Mouse (Mus musculus): Measurements from ENCODE around the gene Tead2. TPM values are rescaled to one million over a fixed set of nuclear protein-coding genes. Genes with fewer than 3 reads are reported as not detected.
"Not testable (repeated sequence)": the region's sequence is repeated elsewhere in the genome, so short reads cannot be mapped to it uniquely, and the experiment has no call there.

The Tead2 gene
- 29.1 and 29.2 TPM in 2 replicates for polyA plus RNA-seq (2012; rRNA removed)

DNA sequence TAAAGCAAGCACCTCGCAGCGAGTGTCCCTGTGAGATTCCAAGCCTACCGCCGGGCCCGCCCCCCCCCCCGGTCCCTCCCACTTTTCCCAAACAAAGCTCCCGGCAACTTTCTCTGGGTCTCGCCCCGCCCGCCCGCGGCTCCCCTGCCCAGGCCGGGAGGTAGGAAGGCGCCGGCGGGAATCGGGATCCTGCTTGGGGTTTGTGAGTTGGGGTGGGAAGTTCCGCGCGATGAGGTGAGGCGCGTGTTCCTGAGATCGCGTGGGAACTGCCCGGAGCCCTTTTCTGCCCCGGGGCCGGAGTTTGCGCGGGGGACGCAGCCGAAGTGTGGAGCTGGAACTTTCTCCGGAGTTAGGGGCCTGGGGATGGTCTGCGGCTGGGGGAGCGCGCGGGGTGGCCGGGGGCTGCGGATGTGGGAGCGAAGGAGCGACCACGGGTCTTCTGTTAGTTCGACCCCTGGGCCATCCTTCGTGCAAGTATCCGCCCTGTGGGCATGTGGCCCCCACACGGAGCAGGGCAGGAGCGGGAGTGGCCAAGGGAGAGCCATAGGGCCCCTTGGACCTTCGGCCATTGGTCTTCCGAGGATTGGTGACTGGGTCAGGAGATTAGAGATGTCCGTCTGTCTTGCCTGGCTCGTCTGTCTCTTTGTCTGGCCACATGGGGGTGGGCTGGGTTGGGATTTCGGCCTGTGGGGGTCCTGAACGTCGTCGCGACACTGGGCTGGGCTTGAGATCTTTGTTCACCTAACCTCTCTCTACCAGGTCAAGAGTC is at the start of gene Tead2:
TSS of gene Tead2 (plus strand) at position 81 of the 769 bp plus-strand sequence.
- no peak for DNase-seq (ENCODE audit: low spot score)

DNA sequence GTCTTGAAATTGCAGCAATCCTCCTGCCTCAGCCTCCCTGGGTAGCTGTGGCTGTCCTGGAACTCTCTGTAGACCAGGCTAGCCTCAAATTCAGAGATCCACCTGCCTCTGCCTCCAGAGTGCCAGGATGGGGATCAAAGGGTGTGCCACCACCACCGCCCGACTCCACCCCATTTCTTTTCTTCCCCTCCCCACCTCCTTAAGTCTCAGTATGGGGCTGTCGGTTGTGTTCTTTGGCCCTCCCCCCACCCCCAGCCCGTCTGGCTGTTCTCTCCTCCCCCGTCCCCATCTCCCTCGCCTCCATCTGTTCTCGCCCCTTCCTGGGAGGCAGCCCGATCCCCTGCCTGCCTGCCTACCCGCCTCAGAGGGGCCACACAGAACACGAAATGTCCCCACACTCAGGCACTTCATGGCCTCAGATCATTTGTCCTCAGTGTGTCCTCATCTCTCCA is 48.6 kb upstream of the Tead2 start:
- no peak for DNase-seq (ENCODE audit: low spot score)

DNA sequence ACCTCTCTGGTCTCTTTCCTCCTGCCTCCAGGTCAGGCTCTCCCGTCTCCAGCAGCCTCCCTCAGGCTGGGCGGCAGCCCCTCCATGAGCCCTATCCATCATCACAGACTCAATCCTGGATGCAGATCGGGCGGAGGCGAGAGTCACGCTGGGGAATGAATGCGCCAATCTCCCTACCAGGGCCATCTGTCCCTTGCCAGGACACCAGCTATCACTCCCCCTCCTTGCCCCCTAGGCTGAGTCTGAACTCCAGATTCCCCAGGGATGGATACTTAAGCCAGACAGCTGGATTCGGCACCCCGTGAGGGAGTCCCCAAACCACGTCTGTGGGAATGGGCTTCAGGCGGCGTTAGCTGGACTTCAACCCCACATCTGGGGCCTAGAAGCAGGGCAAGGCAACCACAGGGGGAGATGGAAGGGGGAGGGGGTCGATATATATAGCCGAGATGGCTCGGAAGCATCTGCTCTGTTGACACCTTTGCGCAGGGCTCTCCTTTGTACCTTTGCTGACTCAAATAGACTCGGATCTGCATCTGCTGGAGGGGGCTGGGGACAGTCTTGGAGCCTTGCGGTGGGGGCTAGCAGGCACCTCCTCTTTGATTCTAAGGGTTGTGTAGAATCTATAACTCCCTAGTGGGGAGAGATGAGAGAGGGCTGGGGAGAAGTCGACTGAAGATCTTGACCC is 47.6 kb upstream of the Tead2 start:
- no peak for DNase-seq (ENCODE audit: low spot score)

DNA sequence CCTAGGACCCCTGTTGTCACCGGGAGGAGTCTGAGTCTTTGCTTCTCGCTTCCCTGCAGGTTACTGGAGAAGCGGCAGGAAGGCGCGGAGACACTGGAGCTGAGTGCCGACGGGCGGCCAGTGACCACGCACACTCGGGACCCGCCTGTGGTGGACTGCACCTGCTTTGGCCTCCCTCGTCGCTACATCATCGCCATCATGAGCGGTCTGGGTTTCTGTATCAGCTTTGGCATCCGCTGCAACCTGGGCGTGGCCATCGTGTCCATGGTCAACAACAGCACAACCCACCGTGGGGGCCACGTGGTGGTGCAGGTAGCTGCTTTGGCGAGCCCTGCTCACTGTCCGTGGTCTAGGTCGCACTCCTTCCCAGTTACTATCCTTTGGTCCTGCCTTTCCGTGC is 46.9 kb upstream of the Tead2 start:
- DNase-seq (ENCODE audit: low spot score), result no peak

DNA sequence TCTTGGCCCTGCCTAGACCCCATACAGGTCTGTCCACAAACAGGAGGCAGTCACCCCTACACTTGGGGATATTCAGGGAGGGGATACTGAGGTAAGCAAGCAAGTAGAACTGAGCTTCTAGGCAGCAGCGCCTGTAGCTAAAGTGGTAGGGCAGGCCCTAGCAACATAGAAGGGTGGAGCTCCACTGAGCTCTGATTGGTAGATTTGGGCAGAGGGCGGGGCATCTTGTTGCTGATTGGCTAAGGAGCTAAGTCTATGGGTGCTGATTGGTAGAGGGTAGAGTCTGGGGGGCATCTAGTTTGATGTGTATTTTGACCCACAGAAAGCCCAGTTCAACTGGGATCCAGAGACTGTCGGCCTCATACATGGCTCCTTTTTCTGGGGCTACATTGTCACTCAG is 46.1 kb upstream of the Tead2 start:
- no peak for DNase-seq (ENCODE audit: low spot score)

DNA sequence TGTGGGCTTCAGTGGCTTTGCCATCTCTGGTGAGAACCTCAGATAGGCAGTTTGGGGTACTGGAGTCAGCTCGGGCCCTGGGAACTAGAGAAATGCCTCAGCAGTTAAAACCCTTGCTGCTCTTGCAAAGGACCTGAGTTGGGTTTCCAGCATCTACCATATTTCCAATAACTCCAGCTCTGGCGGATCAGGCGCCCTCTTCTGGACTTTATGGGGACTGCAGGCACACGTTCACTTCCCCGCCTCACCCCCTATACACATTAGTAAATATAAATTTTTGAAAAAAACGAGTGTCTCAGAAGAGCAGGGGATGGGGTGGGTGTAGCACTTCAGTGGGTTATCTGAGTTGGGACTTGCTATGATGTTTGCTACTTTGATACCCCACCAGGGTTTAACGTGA is 42.6 kb upstream of the Tead2 start:
- DNase-seq (ENCODE audit: low spot score), result no peak

DNA sequence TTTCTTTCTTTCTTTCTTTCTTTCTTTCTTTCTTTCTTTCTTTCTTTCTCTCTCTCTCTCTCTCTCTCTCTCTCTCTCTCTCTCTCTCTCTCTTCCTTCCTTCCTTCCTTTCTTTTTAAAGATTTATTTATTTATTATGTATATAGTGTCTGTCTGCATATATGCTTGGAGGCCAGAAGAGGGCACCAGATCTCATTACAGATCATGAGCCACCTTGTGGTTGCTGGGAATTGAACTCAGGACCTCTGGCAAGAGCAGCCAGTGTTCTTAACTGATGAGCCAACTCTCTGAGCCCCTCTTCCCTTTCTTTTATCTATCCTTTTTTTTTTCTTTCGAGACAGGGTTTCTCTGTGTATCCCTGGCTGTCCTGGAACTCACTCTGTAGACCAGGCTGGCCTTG is 41.8 kb upstream of the Tead2 start:
- not testable (repeated sequence) for DNase-seq (ENCODE audit: low spot score)

DNA sequence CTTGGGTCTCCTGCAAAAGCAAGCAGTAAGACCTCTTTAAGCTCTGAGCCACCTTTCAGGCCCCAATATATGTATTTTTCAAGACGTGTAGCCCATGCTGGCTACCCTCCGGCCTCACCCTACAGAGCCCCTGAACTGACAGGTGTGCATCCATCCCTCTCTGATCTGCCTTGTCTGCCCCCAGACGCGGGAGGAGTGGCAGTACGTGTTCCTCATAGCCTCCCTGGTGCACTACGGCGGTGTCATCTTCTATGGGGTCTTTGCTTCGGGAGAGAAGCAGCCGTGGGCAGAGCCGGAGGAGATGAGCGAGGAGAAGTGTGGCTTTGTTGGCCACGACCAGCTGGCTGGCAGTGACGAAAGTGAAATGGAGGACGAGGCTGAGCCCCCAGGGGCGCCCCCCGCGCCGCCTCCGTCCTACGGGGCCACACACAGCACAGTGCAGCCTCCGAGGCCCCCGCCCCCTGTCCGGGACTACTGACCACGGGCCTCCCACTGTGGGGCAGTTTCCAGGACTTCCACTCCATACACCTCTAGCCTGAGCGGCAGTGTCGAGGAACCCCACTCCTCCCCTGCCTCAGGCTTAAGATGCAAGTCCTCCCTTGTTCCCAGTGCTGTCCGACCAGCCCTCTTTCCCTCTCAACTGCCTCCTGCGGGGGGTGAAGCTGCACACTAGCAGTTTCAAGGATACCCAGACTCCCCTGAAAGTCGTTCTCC is 40.8 kb upstream of the Tead2 start:
- DNase-seq (ENCODE audit: low spot score), result no peak

DNA sequence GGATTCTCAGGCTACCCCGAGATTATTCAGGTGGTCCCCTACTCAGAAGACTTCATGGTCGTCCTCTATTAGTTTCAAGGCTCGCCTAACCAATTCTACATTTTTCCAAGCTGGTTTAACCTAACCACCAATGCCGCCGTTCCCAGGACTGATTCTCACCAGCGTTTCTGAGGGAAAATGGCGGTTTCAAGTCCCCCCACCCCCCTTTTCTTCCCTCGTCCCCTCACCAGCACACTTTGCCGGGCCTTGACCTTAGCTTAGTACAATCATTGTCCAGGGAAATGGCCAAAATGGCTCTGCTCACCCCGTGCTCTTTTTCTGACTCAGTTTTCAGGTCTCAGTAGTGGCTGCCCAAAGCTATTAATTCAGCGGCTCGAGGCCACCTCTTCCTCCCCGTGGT is 40.2 kb upstream of the Tead2 start:
- DNase-seq (ENCODE audit: low spot score), result no peak

DNA sequence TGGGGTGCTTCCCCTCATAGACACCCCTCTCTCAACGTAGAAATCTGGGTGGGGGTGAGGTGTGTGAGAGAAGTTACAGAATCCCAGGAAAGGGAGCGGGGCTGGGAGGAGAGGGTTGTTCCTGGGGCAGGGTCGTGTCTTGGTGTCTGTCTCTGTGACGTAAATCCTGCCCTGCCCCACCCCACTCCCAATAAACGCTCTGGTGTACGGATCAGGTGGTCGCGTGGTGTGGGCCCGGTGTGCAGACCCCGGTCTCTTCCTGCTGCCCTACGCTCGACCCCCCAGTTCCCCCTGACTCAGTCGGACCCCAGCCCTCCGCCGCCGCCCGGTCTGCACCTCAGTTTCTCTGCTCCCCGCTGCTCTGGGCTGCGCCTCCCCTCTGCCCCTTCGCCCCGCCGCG is 39.6 kb upstream of the Tead2 start:
- no peak for DNase-seq (ENCODE audit: low spot score)

DNA sequence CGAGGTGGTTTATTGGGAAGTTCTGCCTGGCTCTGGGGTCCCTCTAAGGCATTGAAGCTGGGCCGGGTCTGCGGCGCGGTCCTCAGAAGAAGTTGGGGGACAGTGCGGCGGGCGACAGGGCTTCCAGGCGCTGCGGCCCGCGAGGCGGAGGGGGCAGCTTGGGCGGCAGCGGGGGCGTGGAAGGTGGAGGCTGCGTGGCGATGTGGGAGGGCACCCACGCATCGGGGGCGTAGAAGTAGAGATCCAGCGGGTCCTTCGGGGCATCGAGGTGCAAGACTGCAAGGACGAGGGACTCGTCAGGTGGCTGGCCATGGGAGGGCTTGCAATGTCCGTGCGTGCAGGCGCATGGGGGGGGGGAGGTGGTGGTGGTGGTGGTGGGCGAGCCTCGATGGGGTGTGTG is 39.2 kb upstream of the Tead2 start:
- DNase-seq (ENCODE audit: low spot score), result no peak

DNA sequence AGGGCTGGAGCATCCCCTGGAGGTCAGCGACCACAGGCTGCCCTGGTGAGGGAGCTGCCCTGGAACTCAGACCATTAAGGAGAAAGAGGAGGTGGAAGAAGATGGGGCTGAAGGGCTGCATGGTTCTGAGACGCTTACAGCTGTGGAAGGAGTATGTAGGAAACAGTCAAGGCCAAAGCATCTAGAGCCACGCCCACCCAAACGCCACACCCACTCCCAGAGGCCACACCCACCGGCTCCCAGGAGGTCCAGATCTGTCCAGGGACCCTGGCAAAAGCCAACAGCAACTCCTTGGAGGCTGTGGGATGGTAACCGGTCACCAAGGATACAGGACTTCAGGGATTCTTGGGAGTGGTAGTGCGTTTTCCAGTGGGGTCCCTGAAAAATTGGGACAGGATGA is 37.0 kb upstream of the Tead2 start:
- no peak for DNase-seq (ENCODE audit: low spot score)

DNA sequence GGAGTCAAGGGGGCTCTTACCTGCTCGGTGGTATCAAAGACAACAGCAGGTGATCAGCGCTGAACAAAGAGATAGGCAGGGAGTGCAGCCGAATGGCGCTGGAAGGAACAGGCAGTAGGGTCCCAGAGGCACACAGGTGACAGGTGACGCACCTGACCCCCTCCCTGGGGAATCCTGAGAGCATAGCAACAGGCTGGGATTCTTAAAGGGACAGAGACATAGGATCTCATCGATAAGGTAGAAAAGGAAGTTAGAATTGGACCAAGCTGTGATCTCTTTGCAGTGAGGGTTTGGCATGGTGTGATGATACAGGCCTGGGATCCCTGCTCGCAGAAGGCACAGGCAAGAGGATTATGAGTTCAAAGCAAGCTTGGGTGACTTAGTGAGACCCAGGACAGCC is 36.1 kb upstream of the Tead2 start, which contains the start of gene Gfy:
TSS of gene Gfy (minus strand) at position 101 of the 400 bp plus-strand sequence.
- DNase-seq (ENCODE audit: low spot score), result no peak

DNA sequence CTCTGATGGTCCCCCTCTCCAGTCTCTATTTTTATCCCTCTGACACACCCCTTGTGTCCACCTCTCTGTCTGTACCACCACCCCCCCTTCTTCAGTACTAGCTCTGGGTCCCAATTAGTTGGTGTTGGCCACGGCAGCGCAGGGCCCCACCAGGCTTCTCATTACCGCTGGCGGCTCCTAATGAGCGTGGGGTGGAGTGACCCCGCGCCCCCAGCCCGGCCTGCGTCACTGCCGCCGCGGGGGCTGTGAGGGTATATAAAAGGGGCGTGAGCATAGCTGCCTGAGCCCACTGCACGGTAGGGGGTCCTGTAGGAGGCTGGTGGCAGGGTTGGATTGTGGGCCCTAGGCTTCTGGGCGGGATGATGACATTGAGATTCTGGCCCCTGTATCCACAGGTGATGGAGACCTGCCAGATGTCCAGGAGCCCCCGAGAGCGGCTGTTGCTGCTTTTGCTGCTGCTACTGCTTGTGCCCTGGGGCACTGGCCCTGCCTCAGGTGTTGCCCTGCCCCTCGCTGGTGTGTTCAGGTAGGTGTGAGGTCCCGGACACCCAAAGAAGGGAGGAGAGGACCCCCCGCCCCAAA is 34.6 kb upstream of the Tead2 start, which contains the start of gene Pth2:
TSS of gene Pth2 (plus strand) at position 100 of the 582 bp plus-strand sequence.
- no peak for DNase-seq (ENCODE audit: low spot score)

DNA sequence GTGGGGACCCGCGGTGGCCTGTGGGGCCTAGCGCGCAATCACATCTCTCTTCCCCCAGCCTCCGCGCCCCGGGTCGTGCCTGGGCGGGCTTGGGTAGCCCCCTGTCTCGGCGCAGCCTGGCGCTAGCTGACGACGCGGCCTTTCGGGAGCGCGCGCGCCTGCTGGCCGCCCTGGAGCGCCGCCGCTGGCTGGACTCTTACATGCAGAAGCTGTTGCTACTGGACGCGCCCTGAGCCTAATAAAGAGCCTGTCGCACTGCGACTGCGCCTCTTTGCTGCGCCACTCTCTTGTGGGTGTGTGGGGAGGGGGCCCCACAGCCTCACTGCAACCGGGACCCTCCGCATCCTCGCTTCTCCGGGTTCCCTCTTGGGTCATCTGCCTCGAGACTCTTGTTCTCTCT is 34.0 kb upstream of the Tead2 start:
- DNase-seq (ENCODE audit: low spot score), result no peak

DNA sequence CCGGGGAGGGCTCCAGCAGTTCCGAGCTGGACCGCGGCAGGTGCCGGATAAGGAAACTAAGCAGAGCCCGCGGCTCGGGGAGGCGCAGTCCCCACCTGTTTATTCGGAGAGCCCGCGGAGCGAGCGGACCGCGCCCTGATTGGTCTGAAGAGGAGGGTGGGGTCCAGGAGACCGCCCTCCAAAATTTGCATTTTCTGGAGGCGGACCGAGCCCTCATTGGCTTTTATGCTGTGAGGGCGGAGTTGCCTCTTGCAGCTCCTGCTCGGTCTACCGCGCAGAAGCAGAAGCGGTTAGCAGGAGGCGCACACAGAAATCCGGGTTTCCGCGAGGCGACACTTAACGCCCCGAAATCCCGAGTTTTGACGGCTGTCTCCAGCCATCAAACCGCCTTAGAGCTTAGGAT is 33.4 kb upstream of the Tead2 start:
- DNase-seq (ENCODE audit: low spot score), result peak; percentile 72

DNA sequence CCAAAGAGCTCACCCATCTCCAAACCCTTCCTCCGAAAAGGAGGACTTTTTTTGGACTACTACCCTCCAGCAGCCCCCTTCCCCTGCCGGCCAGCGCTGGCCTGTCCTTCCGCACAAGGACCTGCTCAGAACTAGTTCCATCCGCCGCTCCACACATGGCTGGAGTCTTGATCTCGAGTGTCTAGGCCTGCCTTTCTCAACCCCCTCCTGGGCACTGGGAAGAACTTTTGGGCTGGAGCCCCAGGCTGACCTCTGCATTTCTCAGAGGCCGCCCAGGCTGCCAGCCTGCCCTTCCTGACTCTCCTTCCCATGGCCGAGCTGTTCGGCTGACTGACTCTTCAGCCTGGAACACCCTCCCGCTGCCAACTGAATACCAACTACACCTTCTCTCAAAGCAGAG is 32.9 kb upstream of the Tead2 start:
- DNase-seq (ENCODE audit: low spot score), result no peak

DNA sequence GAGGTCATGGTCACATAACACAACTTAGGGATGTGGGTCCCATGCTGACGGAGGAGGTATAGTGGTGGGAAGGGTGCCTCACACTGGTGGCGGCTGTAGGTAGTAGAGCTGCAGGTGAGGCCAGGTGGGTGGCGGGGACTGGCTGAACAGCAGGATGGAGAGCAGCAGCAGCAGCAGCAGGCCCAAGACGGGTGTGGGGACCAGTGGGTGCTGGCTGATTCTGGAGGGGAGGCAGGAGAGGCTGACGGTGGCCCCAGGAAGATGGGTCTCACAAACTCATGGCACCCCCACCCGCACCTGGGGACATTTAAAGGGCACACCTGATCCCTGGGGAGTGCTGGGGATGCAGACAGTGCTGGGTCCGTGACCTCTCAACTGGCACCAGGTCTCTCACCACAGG is 31.9 kb upstream of the Tead2 start:
- no peak for DNase-seq (ENCODE audit: low spot score)

DNA sequence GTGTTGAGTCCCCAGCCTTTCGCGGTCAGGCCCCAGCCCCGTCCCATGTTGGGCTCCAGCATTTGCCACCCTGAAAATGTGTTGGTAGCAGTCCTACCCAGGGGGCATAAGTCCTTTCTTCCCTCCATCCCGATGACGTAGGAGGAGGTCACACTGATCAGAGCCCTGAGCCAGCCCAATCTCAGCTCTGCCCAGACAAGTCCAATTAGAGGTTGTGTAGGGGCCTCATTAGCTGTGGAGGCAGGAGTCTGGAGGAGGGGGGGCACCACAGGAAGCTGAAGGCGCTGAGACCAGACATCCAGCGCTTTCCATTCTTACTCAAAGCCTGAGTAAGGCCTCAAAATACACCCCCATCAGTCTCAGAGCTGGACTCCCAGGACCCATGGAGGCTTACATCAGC is 29.6 kb upstream of the Tead2 start:
- DNase-seq (ENCODE audit: low spot score), result no peak

DNA sequence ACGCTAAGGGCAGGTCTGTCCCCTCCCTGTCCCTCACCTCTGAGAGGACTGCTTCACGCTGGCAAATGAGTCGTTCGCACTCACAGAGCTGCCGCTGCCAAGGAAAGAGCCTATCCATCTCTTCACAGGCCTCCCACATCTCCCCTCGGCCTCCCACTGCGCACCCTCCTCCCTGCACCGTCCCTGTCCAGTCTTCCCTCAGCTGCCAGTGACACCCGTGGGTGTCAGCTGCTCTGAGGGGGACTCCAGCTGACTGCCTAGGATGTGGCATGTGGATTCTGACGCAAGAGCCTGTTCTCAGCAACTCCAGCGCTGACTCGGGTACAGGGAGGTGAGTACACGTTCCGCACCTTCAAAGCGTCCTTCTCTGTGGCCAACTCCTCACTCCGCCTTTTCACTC is 26.0 kb upstream of the Tead2 start:
- no peak for DNase-seq (ENCODE audit: low spot score)

DNA sequence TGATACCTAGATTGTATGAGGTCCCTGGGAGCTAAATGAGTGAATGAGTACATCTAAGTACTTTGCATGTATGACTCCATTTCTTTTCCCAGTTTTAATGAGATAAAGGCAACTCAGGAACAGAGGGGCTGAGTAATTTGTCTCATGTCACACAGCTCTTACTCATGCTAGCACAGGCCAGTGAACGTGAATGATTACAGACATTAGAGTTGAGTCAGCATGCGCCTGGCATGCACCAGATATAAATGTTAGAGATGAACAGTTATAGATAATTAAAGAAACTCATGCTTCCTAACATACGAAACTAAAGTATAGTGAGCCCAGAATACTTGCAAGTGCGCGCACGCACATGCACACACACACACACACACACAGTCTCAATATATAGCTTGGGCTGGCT is 25.4 kb upstream of the Tead2 start:
- no peak for DNase-seq (ENCODE audit: low spot score)

DNA sequence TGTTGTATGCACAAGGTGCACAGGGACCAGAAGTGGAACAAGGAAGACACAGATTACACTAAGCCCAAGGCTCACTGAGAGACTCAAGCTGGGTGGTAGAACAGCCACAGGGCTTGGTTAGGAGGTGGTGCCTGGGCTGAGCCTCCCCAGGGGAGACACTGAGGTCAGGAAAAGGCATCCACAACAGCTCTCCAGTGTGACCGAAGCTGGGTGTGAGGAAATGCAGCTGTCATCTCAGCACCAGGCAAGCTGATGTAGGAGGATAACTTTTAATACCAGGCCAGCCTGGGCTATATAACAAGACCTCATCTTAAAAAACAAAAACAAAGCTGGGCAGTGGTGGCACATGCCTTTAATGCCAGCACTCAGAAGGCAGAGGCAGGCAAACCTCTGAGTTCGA is 24.4 kb upstream of the Tead2 start:
- no peak for DNase-seq (ENCODE audit: low spot score)
